Mouse (Mus musculus): ENCODE measurements around the gene Specc1l.

Specc1l gene

GRCm38 (mm10) chr10:75314190-75314980 lies 102.5 kb downstream of the Specc1l start:
- no peak for DNase-seq (ENCODE audit: extremely low read depth, insufficient read length, low spot score)

GRCm38 (mm10) chr10:75315756-75316155 lies 103.9 kb downstream of the Specc1l start:
- DNase-seq (ENCODE audit: extremely low read depth, insufficient read length, low spot score): no peak

- no peak for DNase-seq (ENCODE audit: extremely low read depth, insufficient read length, low spot score)
Measured at GRCm38 (mm10) chr10:75316472-75316871, 104.6 kb downstream of the Specc1l start.

DNA sequence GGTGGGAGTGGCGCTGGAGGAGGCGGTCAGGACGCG lies 104.8 kb downstream of the Specc1l start, which contains the start of gene Adora2a:
Adora2a (plus strand) TSS at position 6 of the 36 bp plus-strand sequence.
- DNase-seq (ENCODE audit: extremely low read depth, insufficient read length, low spot score): no peak

- peak; percentile 28 for DNase-seq (ENCODE audit: extremely low read depth, insufficient read length, low spot score)
Measured at GRCm38 (mm10) chr10:75316908-75317761, 105.3 kb downstream of the Specc1l start.

GRCm38 (mm10) chr10:75318206-75318605 lies 106.3 kb downstream of the Specc1l start:
- no peak for DNase-seq (ENCODE audit: extremely low read depth, insufficient read length, low spot score)

DNA sequence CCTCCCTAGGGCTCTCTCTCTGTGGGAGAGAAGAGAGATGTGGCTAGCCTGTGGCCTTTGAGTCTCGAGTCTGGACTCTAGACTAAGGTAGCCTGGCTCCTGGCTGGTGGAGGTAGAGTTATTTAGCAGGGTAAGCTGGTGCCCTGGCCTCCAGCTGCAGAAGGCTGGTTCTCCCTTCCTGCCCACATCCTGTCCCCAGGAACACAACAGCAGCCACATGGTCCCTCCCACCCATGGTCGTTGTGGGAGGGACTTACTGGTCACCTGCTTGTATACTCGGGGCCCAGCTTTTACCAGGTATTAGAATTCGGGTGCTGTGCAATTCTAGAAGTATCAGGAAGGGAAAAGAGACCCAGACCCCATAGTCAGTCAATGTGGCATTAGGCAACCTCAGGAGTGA lies 108.4 kb downstream of the Specc1l start:
- no peak for DNase-seq (ENCODE audit: extremely low read depth, insufficient read length, low spot score)

GRCm38 (mm10) chr10:75322966-75323365 lies 111.1 kb downstream of the Specc1l start:
- no peak for DNase-seq (ENCODE audit: extremely low read depth, insufficient read length, low spot score)

- no peak for DNase-seq (ENCODE audit: extremely low read depth, insufficient read length, low spot score)
Measured at GRCm38 (mm10) chr10:75323986-75324385, 112.1 kb downstream of the Specc1l start.

DNA sequence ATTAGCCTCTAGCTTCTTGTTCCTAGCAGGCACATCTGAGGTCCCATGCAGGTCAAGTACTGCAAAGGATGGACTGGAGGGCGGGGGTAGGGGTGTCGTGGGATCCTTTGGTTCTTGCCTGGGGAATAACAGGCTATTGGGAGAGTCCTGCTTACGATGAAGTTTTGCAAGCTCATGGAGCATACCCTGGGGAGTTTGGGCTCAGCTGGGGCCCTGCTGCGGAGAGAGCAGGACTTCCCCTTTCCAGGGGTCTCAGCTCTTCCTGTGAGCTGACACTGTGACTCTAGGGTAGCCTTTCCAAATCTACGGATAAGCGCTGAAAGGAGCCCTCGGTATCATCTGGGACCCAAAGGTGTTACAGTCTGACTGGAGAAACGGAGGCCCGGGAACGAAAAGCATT lies 112.5 kb downstream of the Specc1l start:
- no peak for DNase-seq (ENCODE audit: extremely low read depth, insufficient read length, low spot score)

- DNase-seq (ENCODE audit: extremely low read depth, insufficient read length, low spot score): no peak
Measured at GRCm38 (mm10) chr10:75325821-75326220, 113.9 kb downstream of the Specc1l start.

DNA sequence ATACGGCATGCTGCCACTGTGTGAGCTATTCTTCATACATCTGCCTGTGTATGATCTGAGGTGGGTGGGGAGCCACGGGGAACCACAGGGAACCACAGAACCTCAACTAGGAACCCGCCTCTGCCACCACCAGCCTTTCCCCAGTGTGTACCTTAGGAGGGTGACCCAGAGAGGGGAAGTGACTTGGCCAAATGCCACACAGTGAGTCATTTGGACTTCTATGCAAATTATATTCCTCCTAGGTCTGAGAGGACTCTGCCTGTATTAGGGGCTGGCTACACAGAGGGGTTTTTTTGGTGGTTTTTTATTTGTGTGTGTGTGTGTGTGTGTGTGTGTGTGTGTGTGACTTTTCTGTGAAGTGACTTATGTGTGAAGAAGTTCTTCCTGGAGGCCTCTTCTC lies 114.7 kb downstream of the Specc1l start:
- peak; percentile 20 for DNase-seq (ENCODE audit: extremely low read depth, insufficient read length, low spot score)

GRCm38 (mm10) chr10:75327081-75327480 lies 115.2 kb downstream of the Specc1l start:
- DNase-seq (ENCODE audit: extremely low read depth, insufficient read length, low spot score): no peak

GRCm38 (mm10) chr10:75328201-75328704 lies 116.4 kb downstream of the Specc1l start:
- DNase-seq (ENCODE audit: extremely low read depth, insufficient read length, low spot score): no peak

DNA sequence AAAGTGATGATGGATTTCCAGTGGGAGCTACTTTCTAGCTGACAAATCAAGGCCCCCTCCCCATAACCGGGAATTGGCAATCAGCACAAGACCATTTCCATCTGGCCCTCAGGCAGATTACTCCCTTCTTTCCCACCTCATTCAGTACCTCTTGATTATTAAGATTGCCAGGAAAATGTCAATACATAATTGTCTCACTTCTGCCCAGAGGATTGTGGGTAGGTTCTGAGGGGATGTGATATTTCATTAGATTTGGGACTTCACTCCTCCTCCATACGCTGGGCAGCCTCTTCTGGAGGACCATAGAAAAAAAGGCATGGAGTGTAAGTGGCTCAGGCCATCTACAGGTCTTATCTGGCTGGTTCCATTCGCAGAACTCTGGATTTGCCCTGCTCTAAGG lies 120.4 kb downstream of the Specc1l start:
- no peak for DNase-seq (ENCODE audit: extremely low read depth, insufficient read length, low spot score)

GRCm38 (mm10) chr10:75333176-75333776 lies 121.4 kb downstream of the Specc1l start:
- no peak for DNase-seq (ENCODE audit: extremely low read depth, insufficient read length, low spot score)

GRCm38 (mm10) chr10:75334175-75334574 lies 122.3 kb downstream of the Specc1l start:
- no peak for DNase-seq (ENCODE audit: extremely low read depth, insufficient read length, low spot score)

GRCm38 (mm10) chr10:75335075-75335474 lies 123.2 kb downstream of the Specc1l start:
- no peak for DNase-seq (ENCODE audit: extremely low read depth, insufficient read length, low spot score)

- DNase-seq (ENCODE audit: extremely low read depth, insufficient read length, low spot score): no peak
Measured at GRCm38 (mm10) chr10:75337231-75337630, 125.4 kb downstream of the Specc1l start.

DNA sequence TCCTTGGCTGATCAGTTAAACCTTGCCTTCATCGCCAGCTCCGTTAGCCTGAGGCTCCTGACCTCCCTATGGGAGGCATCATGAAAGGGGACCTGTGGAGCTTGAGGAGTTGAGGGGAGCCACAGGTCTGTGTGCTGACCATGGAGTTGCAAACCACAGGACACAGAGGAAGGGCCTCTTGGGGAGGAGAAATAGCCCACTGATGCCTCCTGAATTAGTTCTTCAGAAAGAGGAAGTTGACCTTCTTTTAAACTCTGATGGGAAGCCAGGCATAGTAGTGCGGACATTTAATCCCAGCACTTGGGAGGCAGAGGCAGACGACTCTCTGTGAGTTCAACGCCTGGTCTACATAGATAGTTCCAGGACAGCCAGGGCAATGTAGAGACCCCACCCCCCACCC lies 127.0 kb downstream of the Specc1l start:
- DNase-seq (ENCODE audit: extremely low read depth, insufficient read length, low spot score): no peak

DNA sequence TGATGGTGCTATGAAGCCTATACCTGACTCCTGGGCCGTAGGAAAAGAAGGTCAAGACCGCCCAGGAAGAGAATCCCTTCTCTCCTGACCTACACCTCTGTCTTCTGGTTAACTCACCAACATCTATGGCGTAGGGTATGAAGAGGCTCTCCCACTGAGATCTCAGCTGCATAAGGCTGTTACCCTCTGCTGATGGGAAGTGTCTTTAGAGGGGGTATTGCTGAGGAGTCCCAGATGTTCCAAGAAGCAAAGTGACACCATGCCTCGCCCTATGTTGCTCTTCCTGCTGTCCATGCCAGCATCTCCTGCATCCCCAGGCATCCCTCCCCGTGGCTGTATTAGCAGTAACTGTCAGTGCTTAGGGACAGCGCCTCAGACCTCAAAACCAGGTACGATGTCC lies 127.5 kb downstream of the Specc1l start:
- DNase-seq (ENCODE audit: extremely low read depth, insufficient read length, low spot score): no peak

GRCm38 (mm10) chr10:75341936-75342335 lies 130.1 kb downstream of the Specc1l start:
- DNase-seq (ENCODE audit: extremely low read depth, insufficient read length, low spot score): no peak
